11 mouse cellular contexts compared by ENCODE assay signal in the genomic region with DNA sequence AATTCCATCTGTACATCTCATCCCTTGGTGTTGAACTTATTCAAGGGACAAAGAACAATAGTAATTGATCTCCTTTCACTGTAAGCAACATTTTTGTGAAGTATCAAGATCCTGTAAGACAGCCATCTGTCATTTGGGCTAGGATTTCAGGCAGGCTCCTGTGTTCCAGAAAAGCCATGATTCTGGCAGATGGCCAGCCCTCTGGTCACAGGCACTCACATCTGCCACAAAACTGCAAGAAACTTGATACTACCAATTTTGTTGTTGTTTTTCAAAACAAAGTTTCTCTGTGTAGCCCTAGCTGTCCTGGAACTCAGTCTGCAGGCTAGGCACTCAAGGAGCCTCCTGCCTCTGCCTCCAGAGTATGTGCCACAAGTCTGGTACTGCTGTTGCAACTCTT.
A peak's percentile ranks its signal among the peaks of the same experiment; 100 is the strongest.
DNase-seq lines count a peak whose midpoint lies in the region; ATAC-seq and TF ChIP-seq lines count a peak whose summit lies in the region.
"Had no signal": no experiment of that assay in that cellular context is flagged by ENCODE, and none has a peak within 500 bp of the region (broad histone marks: within the 10 kb centered on the region; RNA-seq: fewer than 3 reads in every experiment).

No protein-coding gene starts in this region.

- no peaks in the 10 kb centered on the region for H3K27me3 ChIP-seq in midbrain, postnatal 0 days (ENCODE audit: insufficient read depth, low read length)
- no peaks in the 10 kb centered on the region for H3K27me3 ChIP-seq in midbrain, embryonic 16.5 days (ENCODE audit: control insufficient read depth, insufficient read depth, low read depth, low read length)
- H3K27me3 ChIP-seq in embryonic facial prominence, embryonic 14.5 days (replicated peaks; ENCODE audit: control insufficient read depth, insufficient read depth, low read length): no peaks in the 10 kb centered on the region
- H3K27me3 ChIP-seq in hindbrain, embryonic 14.5 days (ENCODE audit: control insufficient read depth, insufficient read depth, low read length): no peaks in the 10 kb centered on the region
- H3K27me3 ChIP-seq: CH12.LX; heart, embryonic 13.5 days; liver, embryonic 12.5 days had no signal

- H3K4me2 ChIP-seq in midbrain, postnatal 0 days (ENCODE audit: low read depth, low read length, poor library complexity, severe bottlenecking): no peak overlapping the region
- no peak overlapping the region for H3K4me2 ChIP-seq in midbrain, embryonic 16.5 days (ENCODE audit: low read length)
- H3K4me2 ChIP-seq in embryonic facial prominence, embryonic 14.5 days (ENCODE audit: low read depth, low read length): no peak overlapping the region
- no peak overlapping the region for H3K4me2 ChIP-seq in hindbrain, embryonic 14.5 days (replicated peaks)
- H3K4me2 ChIP-seq: heart, embryonic 13.5 days; liver, embryonic 12.5 days had no signal

- ATAC-seq in midbrain, postnatal 0 days (ENCODE audit: low FRiP score): no peak
- ATAC-seq in midbrain, embryonic 16.5 days: no peak
- peak; percentile 68; the same call in 1 of the 2 replicates for ATAC-seq in embryonic facial prominence, embryonic 14.5 days (ENCODE audit: low read depth)
- ATAC-seq in hindbrain, embryonic 14.5 days (ENCODE audit: low FRiP score): no peak
- ATAC-seq: liver, embryonic 12.5 days had no signal

- DNase-seq in heart, adult 18-20 months: peak; percentile 20 to 48
- DNase-seq in heart, adult 11 months: no peak
- DNase-seq in midbrain, postnatal 0 days (ENCODE audit: low spot score): peak; percentile 7
- DNase-seq in embryonic facial prominence, embryonic 14.5 days (ENCODE audit: low spot score): peak; percentile 81
- DNase-seq in retina, postnatal 1 day: peak; percentile 75
- DNase-seq in natural killer cell, adult 2 months (ENCODE audit: low spot score in 2 of 2): no peak
- no peak for DNase-seq in hindbrain, embryonic 14.5 days (ENCODE audit: low spot score)

- no peak overlapping the region for H3K27ac ChIP-seq in midbrain, postnatal 0 days (ENCODE audit: low read depth, low read length)
- H3K27ac ChIP-seq in midbrain, embryonic 16.5 days (ENCODE audit: low read length): no peak overlapping the region
- H3K27ac ChIP-seq in embryonic facial prominence, embryonic 14.5 days (replicated peaks; ENCODE audit: low read depth, low read length): no peak overlapping the region
- H3K27ac ChIP-seq in hindbrain, embryonic 14.5 days: no peak overlapping the region
- H3K27ac ChIP-seq: heart, embryonic 13.5 days; liver, embryonic 12.5 days had no signal

- H3K9ac ChIP-seq in midbrain, postnatal 0 days (replicated peaks; ENCODE audit: low read length, poor library complexity, severe bottlenecking): no peak overlapping the region
- no peak overlapping the region for H3K9ac ChIP-seq in midbrain, embryonic 16.5 days (ENCODE audit: low read depth, low read length)
- H3K9ac ChIP-seq in embryonic facial prominence, embryonic 14.5 days (ENCODE audit: low read depth, low read length): no peak overlapping the region
- no peak overlapping the region for H3K9ac ChIP-seq in hindbrain, embryonic 14.5 days
- H3K9ac ChIP-seq: heart, embryonic 13.5 days; liver, embryonic 12.5 days had no signal

- TF ChIP-seq CTCF in midbrain, postnatal 0 days (IDR thresholded peaks at IDR 0.05): no peak

- no peaks in the 10 kb centered on the region for H3K36me3 ChIP-seq in midbrain, postnatal 0 days (ENCODE audit: insufficient read depth, low read length)
- no peaks in the 10 kb centered on the region for H3K36me3 ChIP-seq in midbrain, embryonic 16.5 days (ENCODE audit: control insufficient read depth, insufficient read depth, low read length)
- H3K36me3 ChIP-seq in embryonic facial prominence, embryonic 14.5 days (ENCODE audit: control insufficient read depth, insufficient read depth, low read length): no peaks in the 10 kb centered on the region
- no peaks in the 10 kb centered on the region for H3K36me3 ChIP-seq in hindbrain, embryonic 14.5 days (replicated peaks; ENCODE audit: control insufficient read depth, insufficient read depth)
- H3K36me3 ChIP-seq: liver, embryonic 12.5 days had no signal

- no peak overlapping the region for H3K4me3 ChIP-seq in midbrain, postnatal 0 days (ENCODE audit: low read depth, low read length)
- no peak overlapping the region for H3K4me3 ChIP-seq in midbrain, embryonic 16.5 days (ENCODE audit: low read depth, low read length)
- H3K4me3 ChIP-seq in embryonic facial prominence, embryonic 14.5 days (ENCODE audit: low read depth, low read length): no peak overlapping the region
- no peak overlapping the region for H3K4me3 ChIP-seq in hindbrain, embryonic 14.5 days (replicated peaks; ENCODE audit: low read length)
- H3K4me3 ChIP-seq: heart, embryonic 13.5 days; liver, embryonic 12.5 days had no signal

- no peaks in the 10 kb centered on the region for H3K9me3 ChIP-seq in midbrain, postnatal 0 days (ENCODE audit: low read length)
- H3K9me3 ChIP-seq in midbrain, embryonic 16.5 days (replicated peaks; ENCODE audit: control insufficient read depth, low read length, poor library complexity, severe bottlenecking): no peaks in the 10 kb centered on the region
- H3K9me3 ChIP-seq in embryonic facial prominence, embryonic 14.5 days (ENCODE audit: control insufficient read depth, low read length): no peaks in the 10 kb centered on the region
- H3K9me3 ChIP-seq in hindbrain, embryonic 14.5 days (ENCODE audit: control insufficient read depth, low read length): no peaks in the 10 kb centered on the region
- H3K9me3 ChIP-seq: heart, embryonic 13.5 days; liver, embryonic 12.5 days had no signal

- H3K4me1 ChIP-seq in midbrain, postnatal 0 days (ENCODE audit: insufficient read depth, low read length): no peaks in the 10 kb centered on the region
- H3K4me1 ChIP-seq in midbrain, embryonic 16.5 days (ENCODE audit: control insufficient read depth, insufficient read depth, low read length): no peaks in the 10 kb centered on the region
- H3K4me1 ChIP-seq in embryonic facial prominence, embryonic 14.5 days (ENCODE audit: control insufficient read depth, insufficient read depth, low read length): peaks cover 9% of the 10 kb centered on the region; the same call in 1 of the 2 replicates
- no peaks in the 10 kb centered on the region for H3K4me1 ChIP-seq in hindbrain, embryonic 14.5 days (replicated peaks; ENCODE audit: control insufficient read depth, insufficient read depth, low read length)
- H3K4me1 ChIP-seq: liver, embryonic 12.5 days had no signal

Comparison
In these comparisons a context has a peak if more than half of its experiments do, and no peak if none do; other contexts are left out.
1. DNase-seq: peak in heart, adult 18-20 months (2 of 2), midbrain, postnatal 0 days (single experiment), embryonic facial prominence, embryonic 14.5 days (single experiment) and retina, postnatal 1 day (single experiment); none in heart, adult 11 months (single experiment), natural killer cell, adult 2 months (0 of 2) and hindbrain, embryonic 14.5 days (single experiment).